Mouse (Mus musculus): ENCODE results near the gene 4930539E08Rik. TPM values are rescaled to one million over a fixed set of nuclear protein-coding genes. Genes with fewer than 3 reads are reported as not detected.

4930539E08Rik gene
- polyA plus RNA-seq, 1 experiment = 4.9 TPM

DNA sequence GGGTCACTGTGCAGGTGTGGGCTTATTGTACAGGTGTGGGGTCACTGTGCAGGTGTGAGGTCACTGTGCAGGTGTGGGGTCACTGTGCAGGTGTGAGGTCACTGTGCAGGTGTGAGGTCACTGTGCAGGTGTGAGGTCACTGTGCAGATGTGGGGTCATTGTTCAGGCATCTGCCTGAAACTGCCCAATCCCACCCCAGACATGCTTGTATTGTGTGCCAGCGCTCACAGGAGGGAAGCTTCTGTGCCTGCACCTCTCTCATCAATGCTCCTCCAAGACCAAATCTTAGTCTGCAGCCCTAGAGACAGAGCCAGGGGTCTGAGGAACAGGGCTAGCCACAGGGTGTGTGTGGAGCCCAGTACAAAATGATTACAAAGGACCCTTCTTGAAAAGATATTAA lies 1.4 kb upstream of the 4930539E08Rik start:
- no peaks in the 10 kb centered on the region for H3K36me3 ChIP-seq (ENCODE audit: control insufficient read depth, insufficient read depth, low read length)
- peaks cover 5% of the 10 kb centered on the region for H3K4me1 ChIP-seq (ENCODE audit: control insufficient read depth, insufficient read depth, low read length)
- H3K27me3 ChIP-seq (ENCODE audit: control insufficient read depth, insufficient read depth, low read length) = no peaks in the 10 kb centered on the region
- TF ChIP-seq POLR2A (IDR thresholded peaks at IDR 0.05; ENCODE audit: control insufficient read depth, low read depth, low read length) = no peak
- TF ChIP-seq CTCF (IDR thresholded peaks at IDR 0.05; ENCODE audit: control insufficient read depth, insufficient read depth, insufficient replicate concordance, low read depth, low read length) = no peak
- H3K4me3 ChIP-seq (ENCODE audit: control insufficient read depth, low read depth, low read length) = no peak overlapping the region
- no peak overlapping the region for H3K27ac ChIP-seq (ENCODE audit: control insufficient read depth, insufficient read depth, low read depth, low read length)

GRCm38 (mm10) chr17:28913940-28914339 lies 1.2 kb downstream of the 4930539E08Rik start:
- H3K27me3 ChIP-seq (ENCODE audit: control insufficient read depth, insufficient read depth, low read length) = no peaks in the 10 kb centered on the region
- H3K4me1 ChIP-seq (ENCODE audit: control insufficient read depth, insufficient read depth, low read length) = peaks cover 14% of the 10 kb centered on the region
- H3K27ac ChIP-seq (ENCODE audit: control insufficient read depth, insufficient read depth, low read depth, low read length) = no peak overlapping the region
- TF ChIP-seq CTCF (IDR thresholded peaks at IDR 0.05; ENCODE audit: control insufficient read depth, insufficient read depth, insufficient replicate concordance, low read depth, low read length) (no peak), POLR2A (IDR thresholded peaks at IDR 0.05; ENCODE audit: control insufficient read depth, low read depth, low read length) (no peak)
- H3K4me3 ChIP-seq (ENCODE audit: control insufficient read depth, low read depth, low read length) = no peak overlapping the region
- H3K36me3 ChIP-seq (ENCODE audit: control insufficient read depth, insufficient read depth, low read length) = no peaks in the 10 kb centered on the region

DNA sequence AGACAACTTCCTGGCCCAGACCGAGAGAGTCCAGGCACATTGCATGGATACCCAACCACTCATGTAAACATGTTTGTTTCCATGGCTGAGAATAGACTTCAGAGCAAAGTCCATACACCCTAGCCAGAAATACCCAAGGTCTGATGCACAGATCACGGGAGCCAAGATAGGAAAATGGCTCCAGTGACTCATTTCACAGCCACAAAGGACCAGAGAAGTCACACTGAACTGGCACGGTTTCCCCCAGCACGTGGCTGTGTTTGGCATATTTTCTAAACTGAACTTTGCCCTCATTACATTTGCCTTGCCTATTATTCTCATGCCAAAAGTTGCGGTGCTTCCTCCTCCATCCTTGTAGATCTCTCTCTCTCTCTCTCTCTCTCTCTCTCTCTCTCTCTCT lies 1.9 kb downstream of the 4930539E08Rik start:
- Histone ChIP-seq H3K36me3 (ENCODE audit: control insufficient read depth, insufficient read depth, low read length) (no peaks in the 10 kb centered on the region), H3K4me1 (ENCODE audit: control insufficient read depth, insufficient read depth, low read length) (peaks cover 18% of the 10 kb centered on the region), H3K27ac (ENCODE audit: control insufficient read depth, insufficient read depth, low read depth, low read length) (no peak overlapping the region), H3K4me3 (ENCODE audit: control insufficient read depth, low read depth, low read length) (no peak overlapping the region), H3K27me3 (ENCODE audit: control insufficient read depth, insufficient read depth, low read length) (no peaks in the 10 kb centered on the region)
- TF ChIP-seq CTCF (IDR thresholded peaks at IDR 0.05; ENCODE audit: control insufficient read depth, insufficient read depth, insufficient replicate concordance, low read depth, low read length) = no peak
- no peak for TF ChIP-seq POLR2A (IDR thresholded peaks at IDR 0.05; ENCODE audit: control insufficient read depth, low read depth, low read length)

DNA sequence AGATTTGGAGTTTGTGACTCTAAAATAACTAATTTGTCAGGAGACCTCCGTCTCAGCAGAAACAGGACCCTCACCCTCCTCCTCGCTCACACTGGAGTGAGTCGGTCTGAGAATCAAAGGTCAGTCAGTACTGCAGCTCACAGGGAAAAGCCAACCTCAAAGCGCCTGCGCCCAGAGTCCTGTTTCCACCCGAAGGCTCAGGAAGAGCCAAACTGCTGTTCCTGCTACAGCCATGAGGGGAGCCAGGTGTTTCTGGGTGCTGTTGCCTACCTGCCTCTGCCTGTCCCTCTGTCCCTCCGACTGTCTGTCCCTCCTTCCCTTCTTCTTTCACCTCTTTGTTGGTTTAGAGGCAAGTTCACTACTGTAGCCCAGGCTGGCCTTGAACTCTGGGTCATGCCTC lies 5.0 kb downstream of the 4930539E08Rik start:
- H3K27me3 ChIP-seq (ENCODE audit: control insufficient read depth, insufficient read depth, low read length) = no peaks in the 10 kb centered on the region

DNA sequence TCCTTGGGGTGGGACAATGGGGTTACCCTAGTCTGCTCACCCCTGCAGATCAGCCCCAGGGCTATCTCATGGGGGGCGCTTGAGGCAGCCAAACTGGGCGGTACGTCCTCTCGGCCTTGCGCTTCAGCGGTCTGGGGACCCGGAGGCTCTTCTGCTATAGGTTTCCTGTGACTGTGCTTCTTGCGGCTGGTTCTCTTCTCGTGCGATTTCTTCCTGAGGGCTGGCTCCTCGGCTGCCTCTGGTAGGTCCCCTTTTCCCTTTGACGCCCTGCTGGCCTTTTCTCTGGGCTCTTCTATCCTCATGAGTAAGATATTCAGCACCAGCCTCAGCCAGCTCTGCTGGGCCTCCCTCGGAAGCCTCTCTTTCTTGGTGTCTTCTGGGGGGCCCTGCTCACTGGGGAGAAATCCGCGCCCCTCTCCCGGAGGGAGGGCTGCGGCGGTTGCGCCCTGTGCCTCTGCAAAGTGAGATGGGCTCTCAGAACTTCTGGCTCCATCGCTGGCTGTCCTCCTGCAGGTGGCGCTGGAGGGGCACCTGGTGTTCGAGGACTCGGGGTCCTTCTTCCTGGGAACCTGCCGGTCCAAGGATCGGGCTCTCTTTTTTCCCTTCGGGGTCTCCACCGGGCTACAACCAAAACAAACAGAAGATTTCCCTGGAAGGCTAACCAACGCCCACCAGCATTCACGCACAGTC lies 5.7 kb downstream of the 4930539E08Rik start:
- Histone ChIP-seq H3K4me3 (ENCODE audit: control insufficient read depth, low read depth, low read length) (peak overlapping the region; percentile 30), H3K27ac (ENCODE audit: control insufficient read depth, insufficient read depth, low read depth, low read length) (no peak overlapping the region), H3K27me3 (ENCODE audit: control insufficient read depth, insufficient read depth, low read length) (no peaks in the 10 kb centered on the region), H3K36me3 (ENCODE audit: control insufficient read depth, insufficient read depth, low read length) (no peaks in the 10 kb centered on the region), H3K4me1 (ENCODE audit: control insufficient read depth, insufficient read depth, low read length) (peaks cover 27% of the 10 kb centered on the region)
- peak; percentile 56 for TF ChIP-seq CTCF (IDR thresholded peaks at IDR 0.05; ENCODE audit: control insufficient read depth, insufficient read depth, insufficient replicate concordance, low read depth, low read length)
- TF ChIP-seq POLR2A (IDR thresholded peaks at IDR 0.05; ENCODE audit: control insufficient read depth, low read depth, low read length) = no peak

More for the DNA sequence above, 5.0 kb downstream of the 4930539E08Rik start:
- no peak for TF ChIP-seq POLR2A (IDR thresholded peaks at IDR 0.05; ENCODE audit: control insufficient read depth, low read depth, low read length)
- TF ChIP-seq CTCF (IDR thresholded peaks at IDR 0.05; ENCODE audit: control insufficient read depth, insufficient read depth, insufficient replicate concordance, low read depth, low read length) = peak; percentile 36; the same call in 1 of the 2 replicates
- Histone ChIP-seq H3K27ac (ENCODE audit: control insufficient read depth, insufficient read depth, low read depth, low read length) (no peak overlapping the region), H3K4me1 (ENCODE audit: control insufficient read depth, insufficient read depth, low read length) (peaks cover 23% of the 10 kb centered on the region), H3K36me3 (ENCODE audit: control insufficient read depth, insufficient read depth, low read length) (no peaks in the 10 kb centered on the region), H3K4me3 (ENCODE audit: control insufficient read depth, low read depth, low read length) (no peak overlapping the region)

DNA sequence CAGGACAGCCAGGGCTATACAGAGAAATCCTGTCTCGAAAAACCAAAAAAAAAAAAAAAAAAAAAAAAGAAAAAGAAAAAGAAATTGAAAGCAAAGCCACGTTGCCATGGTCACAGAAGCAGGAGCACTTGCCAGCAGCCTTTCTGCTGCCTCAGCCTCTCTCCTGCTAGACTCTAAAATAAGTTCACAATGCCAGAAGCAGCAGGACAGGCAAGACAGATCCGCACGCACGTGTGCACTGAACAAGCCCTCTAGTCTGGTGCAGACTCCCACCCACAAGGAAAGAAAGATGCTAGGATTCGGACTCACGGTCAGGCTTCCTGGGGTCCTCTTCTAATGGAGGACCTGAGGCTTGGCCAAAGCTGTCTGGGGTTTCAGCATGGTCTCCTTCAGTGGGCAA lies 7.2 kb downstream of the 4930539E08Rik start:
- Histone ChIP-seq H3K4me1 (ENCODE audit: control insufficient read depth, insufficient read depth, low read length) (peaks cover 27% of the 10 kb centered on the region), H3K4me3 (ENCODE audit: control insufficient read depth, low read depth, low read length) (no peak overlapping the region), H3K27me3 (ENCODE audit: control insufficient read depth, insufficient read depth, low read length) (no peaks in the 10 kb centered on the region), H3K27ac (ENCODE audit: control insufficient read depth, insufficient read depth, low read depth, low read length) (no peak overlapping the region), H3K36me3 (ENCODE audit: control insufficient read depth, insufficient read depth, low read length) (no peaks in the 10 kb centered on the region)
- TF ChIP-seq POLR2A (IDR thresholded peaks at IDR 0.05; ENCODE audit: control insufficient read depth, low read depth, low read length) = no peak
- TF ChIP-seq CTCF (IDR thresholded peaks at IDR 0.05; ENCODE audit: control insufficient read depth, insufficient read depth, insufficient replicate concordance, low read depth, low read length) = no peak

- TF ChIP-seq CTCF (IDR thresholded peaks at IDR 0.05; ENCODE audit: control insufficient read depth, insufficient read depth, insufficient replicate concordance, low read depth, low read length) (no peak), POLR2A (IDR thresholded peaks at IDR 0.05; ENCODE audit: control insufficient read depth, low read depth, low read length) (no peak)
- Histone ChIP-seq H3K27ac (ENCODE audit: control insufficient read depth, insufficient read depth, low read depth, low read length) (no peak overlapping the region), H3K36me3 (ENCODE audit: control insufficient read depth, insufficient read depth, low read length) (no peaks in the 10 kb centered on the region)
Observed at GRCm38 (mm10) chr17:28905377-28905916, 9.7 kb downstream of the 4930539E08Rik start.

More at GRCm38 (mm10) chr17:28905377-28905916, 9.7 kb downstream of the 4930539E08Rik start:
- no peaks in the 10 kb centered on the region for H3K27me3 ChIP-seq (ENCODE audit: control insufficient read depth, insufficient read depth, low read length)
- peaks cover 24% of the 10 kb centered on the region for H3K4me1 ChIP-seq (ENCODE audit: control insufficient read depth, insufficient read depth, low read length)
- H3K4me3 ChIP-seq (ENCODE audit: control insufficient read depth, low read depth, low read length) = peak overlapping the region; percentile 46

All from testis, adult 2 months (tissue).